ENCODE assay signal across 22 mouse cellular contexts in the genomic region with DNA sequence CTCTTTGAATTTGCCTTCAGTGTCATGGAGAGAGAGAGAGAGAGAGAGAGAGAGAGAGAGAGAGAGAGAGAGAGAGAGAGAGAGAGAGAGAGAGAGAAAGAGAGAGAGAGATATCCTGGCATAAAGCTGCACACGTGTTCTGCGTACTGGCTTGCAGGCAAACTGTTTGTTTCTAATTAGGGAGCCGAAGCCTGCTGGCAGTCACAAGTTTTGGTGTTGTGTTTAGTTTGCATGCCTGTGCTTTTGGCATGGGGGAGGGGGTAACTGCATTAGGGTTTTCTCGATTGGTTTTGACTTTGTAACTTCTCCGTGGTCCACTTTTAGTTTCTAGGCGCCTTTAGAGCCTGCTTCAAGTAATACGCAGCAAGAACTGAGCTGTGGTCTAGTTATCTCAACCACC. TPM values are rescaled to one million over a fixed set of nuclear protein-coding genes. Genes with fewer than 3 reads are reported as not detected.
"Had no signal": no experiment of that assay in that cellular context is flagged by ENCODE, and none has a peak within 500 bp of the region (broad histone marks: within the 10 kb centered on the region; RNA-seq: fewer than 3 reads in every experiment).

No protein-coding gene starts in this region.

- H3K27ac ChIP-seq: kidney, embryonic 15.5 days; limb, embryonic 12.5 days; limb, embryonic 15.5 days; liver, embryonic 14.5 days; macrophage; midbrain, embryonic 13.5 days; neural tube, embryonic 13.5 days; stomach, postnatal 0 days had no signal

- DNase-seq: kidney, adult 11 months; kidney, adult 8-10 months; kidney, postnatal 10 days; kidney, postnatal 36 days; left cerebral cortex, postnatal 4 days; liver, postnatal 0 days; lung, embryonic 14.5 days; thymus, adult 2 months; thymus, postnatal 14 days; thymus, postnatal 4 days had no signal

- H3K4me3 ChIP-seq: kidney, embryonic 15.5 days; limb, embryonic 12.5 days; limb, embryonic 15.5 days; midbrain, embryonic 13.5 days; myocyte; neural tube, embryonic 13.5 days had no signal

RNA-seq across cellular contexts. Expression of gene Cpne4, which starts 20.0 kb away (rescaled TPM):
- total RNA-seq: megakaryocyte, adult 5-6 weeks; monocyte, adult 5-6 weeks; neutrophil, adult 5-6 weeks had no signal
